Mouse (Mus musculus): Measurements from ENCODE around the gene Baz2b. TPM values are rescaled to one million over a fixed set of nuclear protein-coding genes. Genes with fewer than 3 reads are reported as not detected.

Gene Baz2b
- total and polyA plus RNA-seq, 3 experiments, result 5.7 to 11.4 TPM; not detected in 1

- Histone ChIP-seq H3K4me1 (ENCODE audit: control insufficient read depth in 1 of 2, insufficient read depth in 2 of 2, low read length in 2 of 2) (peaks cover 8 to 13% of the 10 kb centered on the region in 2 experiments), H3K36me3 (ENCODE audit: control insufficient read depth in 1 of 2, insufficient read depth in 2 of 2, low read length in 2 of 2) (peaks cover 9 to 34% of the 10 kb centered on the region in 2 experiments), H3K4me3 (ENCODE audit: control insufficient read depth in 1 of 2, insufficient read depth in 1 of 2, low read depth in 2 of 2, low read length in 2 of 2) (no peak overlapping the region), H3K79me2 (ENCODE audit: control insufficient read depth, insufficient read depth, low read length, poor library complexity) (peaks cover 65% of the 10 kb centered on the region), H3K9me3 (replicated peaks; ENCODE audit: insufficient read depth, low read length) (no peaks in the 10 kb centered on the region), H3K9ac (ENCODE audit: control insufficient read depth, low read depth, low read length, poor library complexity, severe bottlenecking) (no peak overlapping the region), H3K27me3 (ENCODE audit: control insufficient read depth in 1 of 2, insufficient read depth in 2 of 2, low read length in 2 of 2) (no peaks in the 10 kb centered on the region), H3K27ac (ENCODE audit: control insufficient read depth, low read depth, low read length) (no peak overlapping the region)
- TF ChIP-seq MYB (IDR thresholded peaks at IDR 0.05; ENCODE audit: low read depth, low read length) (no peak), POLR2AphosphoS2 (IDR thresholded peaks at IDR 0.05; ENCODE audit: low read length) (no peak), ETS1 (IDR thresholded peaks at IDR 0.05; ENCODE audit: low read depth, low read length) (no peak), KAT2A (conservative IDR thresholded peaks at IDR 0.05; ENCODE audit: low read depth, low read length) (no peak)
- DNase-seq (ENCODE audit: low read depth, low spot score), result no peak
Measured at GRCm38 (mm10) chr2:60221236-60221635, 11.6 kb upstream of the Baz2b start.

DNA sequence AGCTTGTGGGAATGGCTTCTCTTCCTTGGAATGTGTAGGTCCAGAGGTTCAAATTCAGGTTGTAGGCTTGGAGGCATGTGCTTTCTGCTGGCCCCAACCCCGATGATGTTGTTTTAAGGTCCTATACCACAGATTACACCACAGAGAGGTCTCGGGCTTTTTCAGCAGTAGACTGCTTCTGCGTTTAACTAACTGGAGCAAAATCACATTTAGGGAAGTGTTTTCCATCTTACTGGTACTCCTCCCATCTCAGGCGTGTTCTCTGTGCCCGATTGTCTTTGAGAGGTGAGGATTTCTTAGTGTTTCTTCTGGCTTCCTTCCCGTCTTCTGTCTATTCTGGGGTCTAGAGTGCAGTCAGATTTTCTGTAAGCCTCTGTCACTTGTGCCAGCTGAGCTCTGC lies 8.0 kb upstream of the Baz2b start:
- Histone ChIP-seq H3K36me3 (ENCODE audit: control insufficient read depth in 1 of 2, insufficient read depth in 2 of 2, low read length in 2 of 2) (peaks cover 15 to 35% of the 10 kb centered on the region in 2 experiments), H3K9ac (ENCODE audit: control insufficient read depth, low read depth, low read length, poor library complexity, severe bottlenecking) (no peak overlapping the region), H3K79me2 (ENCODE audit: control insufficient read depth, insufficient read depth, low read length, poor library complexity) (peaks cover 69% of the 10 kb centered on the region), H3K27me3 (ENCODE audit: control insufficient read depth in 1 of 2, insufficient read depth in 2 of 2, low read length in 2 of 2) (no peaks in the 10 kb centered on the region), H3K27ac (ENCODE audit: control insufficient read depth, low read depth, low read length) (no peak overlapping the region), H3K4me3 (ENCODE audit: control insufficient read depth in 1 of 2, insufficient read depth in 1 of 2, low read depth in 2 of 2, low read length in 2 of 2) (no peak overlapping the region), H3K9me3 (replicated peaks; ENCODE audit: insufficient read depth, low read length) (no peaks in the 10 kb centered on the region), H3K4me1 (ENCODE audit: control insufficient read depth in 1 of 2, insufficient read depth in 2 of 2, low read length in 2 of 2) (peaks cover 2 to 8% of the 10 kb centered on the region in 2 experiments; a peak in 3 of 4 replicates)
- DNase-seq (ENCODE audit: low read depth, low spot score), result no peak
- TF ChIP-seq UBTF (IDR thresholded peaks at IDR 0.05; ENCODE audit: borderline replicate concordance, insufficient read depth, low read depth, low read length), result no peak
- TF ChIP-seq TBP (IDR thresholded peaks at IDR 0.05; ENCODE audit: low read depth, low read length), result no peak
- TF ChIP-seq ZKSCAN1 (IDR thresholded peaks at IDR 0.05; ENCODE audit: low read depth, low read length), result no peak
- TF ChIP-seq SMC3 (IDR thresholded peaks at IDR 0.05; ENCODE audit: low read depth, low read length), result no peak
- TF ChIP-seq MYC (IDR thresholded peaks at IDR 0.05; ENCODE audit: low read depth, low read length), result no peak
- no peak for TF ChIP-seq SIN3A (IDR thresholded peaks at IDR 0.05; ENCODE audit: low read length)
- no peak for TF ChIP-seq USF1 (IDR thresholded peaks at IDR 0.05; ENCODE audit: low read depth, low read length)
- TF ChIP-seq MYB (IDR thresholded peaks at IDR 0.05; ENCODE audit: low read depth, low read length), result no peak
- TF ChIP-seq CTCF (IDR thresholded peaks at IDR 0.05 in 2 of 3, conservative IDR thresholded peaks at IDR 0.05 in 1 of 3; ENCODE audit: control insufficient read depth in 1 of 3, insufficient read depth in 1 of 3, low read depth in 2 of 3, low read length in 3 of 3, poor library complexity in 1 of 3, severe bottlenecking in 1 of 3), result no peak
- TF ChIP-seq MAX (IDR thresholded peaks at IDR 0.05; ENCODE audit: low read length), result no peak
- TF ChIP-seq KAT2A (conservative IDR thresholded peaks at IDR 0.05; ENCODE audit: low read depth, low read length), result no peak
- no peak for TF ChIP-seq MAZ (IDR thresholded peaks at IDR 0.05; ENCODE audit: low read depth, low read length)

DNA sequence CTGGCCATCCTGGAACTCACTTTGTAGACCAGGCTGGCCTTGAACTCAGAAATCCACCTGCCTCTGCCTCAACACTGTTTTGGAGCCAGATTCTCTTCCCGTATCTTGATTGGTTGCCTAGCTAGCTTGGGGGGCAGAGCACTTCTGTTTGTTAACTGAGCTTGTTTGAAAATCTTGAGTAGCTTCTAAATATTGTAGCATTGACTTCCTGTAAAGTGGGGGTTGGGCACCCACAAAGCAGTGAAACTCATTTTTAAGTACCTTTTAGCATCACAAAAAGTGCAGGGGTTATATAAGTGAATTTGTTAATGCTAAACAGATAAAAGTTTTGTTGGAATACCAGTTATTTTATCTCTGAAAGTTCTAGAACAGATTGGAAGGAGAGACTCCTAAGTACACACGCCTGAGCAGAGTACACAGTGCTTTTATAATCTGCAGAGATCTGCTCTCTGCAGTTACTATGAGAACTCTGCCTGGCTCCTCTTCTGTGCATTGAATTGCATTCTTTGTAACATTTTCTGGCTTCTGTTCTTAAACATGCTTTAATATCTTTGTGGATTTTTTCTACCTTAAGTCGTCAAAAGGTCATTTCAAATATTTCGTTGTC lies 7.0 kb upstream of the Baz2b start:
- no peak overlapping the region for H3K4me3 ChIP-seq (ENCODE audit: control insufficient read depth in 1 of 2, insufficient read depth in 1 of 2, low read depth in 2 of 2, low read length in 2 of 2)
- H3K79me2 ChIP-seq (ENCODE audit: control insufficient read depth, insufficient read depth, low read length, poor library complexity), result peaks cover 70% of the 10 kb centered on the region
- no peaks in the 10 kb centered on the region for H3K27me3 ChIP-seq (ENCODE audit: control insufficient read depth in 1 of 2, insufficient read depth in 2 of 2, low read length in 2 of 2)
- peaks cover 4 to 12% of the 10 kb centered on the region in 2 experiments; a peak in 3 of 4 replicates for H3K4me1 ChIP-seq (ENCODE audit: control insufficient read depth in 1 of 2, insufficient read depth in 2 of 2, low read length in 2 of 2)
- no peak for DNase-seq (ENCODE audit: low read depth, low spot score)
- no peaks in the 10 kb centered on the region for H3K9me3 ChIP-seq (replicated peaks; ENCODE audit: insufficient read depth, low read length)
- H3K9ac ChIP-seq (ENCODE audit: control insufficient read depth, low read depth, low read length, poor library complexity, severe bottlenecking), result no peak overlapping the region
- no peak overlapping the region for H3K27ac ChIP-seq (ENCODE audit: control insufficient read depth, low read depth, low read length)
- peaks cover 16 to 39% of the 10 kb centered on the region in 2 experiments for H3K36me3 ChIP-seq (ENCODE audit: control insufficient read depth in 1 of 2, insufficient read depth in 2 of 2, low read length in 2 of 2)
- no peak for TF ChIP-seq MEF2A (IDR thresholded peaks at IDR 0.05; ENCODE audit: extremely low read depth, insufficient replicate concordance, low read depth, low read length, poor library complexity, severe bottlenecking)
- TF ChIP-seq TAL1 (IDR thresholded peaks at IDR 0.05; ENCODE audit: low read length), result no peak
- TF ChIP-seq CTCF (IDR thresholded peaks at IDR 0.05 in 2 of 3, conservative IDR thresholded peaks at IDR 0.05 in 1 of 3; ENCODE audit: control insufficient read depth in 1 of 3, insufficient read depth in 1 of 3, low read depth in 2 of 3, low read length in 3 of 3, poor library complexity in 1 of 3, severe bottlenecking in 1 of 3), result no peak
- no peak for TF ChIP-seq TBP (IDR thresholded peaks at IDR 0.05; ENCODE audit: low read depth, low read length)
- TF ChIP-seq UBTF (IDR thresholded peaks at IDR 0.05; ENCODE audit: borderline replicate concordance, insufficient read depth, low read depth, low read length), result no peak
- TF ChIP-seq POLR2AphosphoS2 (IDR thresholded peaks at IDR 0.05; ENCODE audit: low read length), result no peak
- no peak for TF ChIP-seq SMC3 (IDR thresholded peaks at IDR 0.05; ENCODE audit: low read depth, low read length)
- TF ChIP-seq ZMIZ1 (IDR thresholded peaks at IDR 0.05; ENCODE audit: low read depth, low read length), result no peak
- TF ChIP-seq GABPA (IDR thresholded peaks at IDR 0.05; ENCODE audit: low read depth, low read length), result no peak
- no peak for TF ChIP-seq KAT2A (conservative IDR thresholded peaks at IDR 0.05; ENCODE audit: low read depth, low read length)
- TF ChIP-seq CHD1 (IDR thresholded peaks at IDR 0.05; ENCODE audit: low read depth, low read length), result no peak
- TF ChIP-seq MYC (IDR thresholded peaks at IDR 0.05; ENCODE audit: low read depth, low read length), result no peak
- TF ChIP-seq NRF1 (IDR thresholded peaks at IDR 0.05; ENCODE audit: insufficient read depth, low read depth, low read length, poor library complexity, severe bottlenecking), result no peak
- no peak for TF ChIP-seq MYB (IDR thresholded peaks at IDR 0.05; ENCODE audit: low read depth, low read length)
- TF ChIP-seq MXI1 (IDR thresholded peaks at IDR 0.05; ENCODE audit: low read depth, low read length), result no peak
- TF ChIP-seq ELF1 (IDR thresholded peaks at IDR 0.05; ENCODE audit: low read depth, low read length), result no peak
